Mouse (Mus musculus) left cerebral cortex, postnatal 14 days (tissue): ENCODE data around the gene Abhd15. TPM values are rescaled to one million over a fixed set of nuclear protein-coding genes. Genes with fewer than 3 reads are reported as not detected.

Source experiments
- DNase-seq, 2 experiments: peaks; one replicate each; pipeline ENCODE4 v3.0.0; 2021 to 2022; ENCODE audit warnings: low spot score in 2 of 2, mixed read lengths in 1 of 2
- intact Hi-C: fragments of 180-260 bp; cut with DNase I; formaldehyde crosslinking; loops from one replicate; pipeline ENCODE4 v1.15.1; 2025
- total RNA-seq, 2 experiments: library from RNA; stranded (reverse); gene quantifications; 2 replicates each; pipeline ENCODE4 v1.2.3; 2021

Gene Abhd15
- total RNA-seq, 2 experiments from 2014 or later: 1.6 to 1.7 TPM

DNA sequence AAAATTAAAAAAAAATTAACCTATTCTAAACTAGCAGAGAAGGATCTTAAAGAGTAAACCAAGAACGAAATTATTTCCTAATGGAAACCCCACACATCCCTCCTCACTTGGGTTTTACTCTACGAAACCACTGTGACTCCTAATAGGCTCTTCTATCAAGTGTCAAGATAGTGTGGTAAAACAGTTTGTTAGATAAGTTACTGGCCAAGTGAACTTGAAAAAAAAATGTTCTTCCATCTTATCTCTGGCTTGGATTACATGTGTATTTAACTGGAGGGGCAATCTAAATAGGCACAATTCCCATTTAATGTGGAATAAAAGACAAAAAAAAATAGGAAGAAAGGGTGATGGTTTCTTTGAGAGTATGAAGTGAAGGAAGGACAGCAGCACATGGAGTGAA, 15.9 kb downstream of the Abhd15 start:
- intact Hi-C loops: no loop called here
- DNase-seq: no peak

GRCm38 (mm10) chr11:77532202-77532846, 17.4 kb downstream of the Abhd15 start:
- intact Hi-C loops: no loop called here
- DNase-seq: no peak

- DNase-seq: no peak
- intact Hi-C loops: no loop called here
These were observed 30.3 kb downstream of the Abhd15 start for GRCm38 (mm10) chr11:77545261-77545660.

DNA sequence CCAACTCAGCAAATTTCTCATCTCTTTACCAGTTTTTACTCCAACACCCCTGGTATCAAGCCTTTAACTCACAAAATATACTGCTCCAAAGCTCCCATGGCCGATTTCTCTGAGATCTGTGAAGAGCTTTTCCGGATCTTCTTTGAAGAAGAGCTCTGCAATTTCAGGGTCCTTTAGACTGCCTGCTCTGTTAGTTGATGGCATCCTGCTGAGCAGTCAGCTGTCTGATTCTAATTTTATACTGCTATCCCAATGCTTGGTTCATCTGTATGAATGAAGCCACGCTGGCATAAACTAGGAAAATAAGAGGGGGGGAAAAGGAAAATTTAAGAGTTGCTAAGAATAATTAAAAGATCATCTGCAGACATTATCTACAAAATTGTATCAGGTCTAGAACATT, 70.3 kb downstream of the Abhd15 start:
- DNase-seq: no peak
- intact Hi-C loops: no loop called here

Other genes starting within 250 kb of the Abhd15 start
- gene Coro6, start 52.7 kb upstream of the Abhd15 start, total RNA-seq: 10 to 100 TPM; 31.3 to 32.4 TPM
- 100 to 1,000 TPM; 127 to 129 TPM for gene Ankrd13b, start 25.4 kb upstream of the Abhd15 start, total RNA-seq
- gene Git1, start 21.6 kb upstream of the Abhd15 start, total RNA-seq: 100 to 1,000 TPM; 150 to 153 TPM
- gene Trp53i13, start 859 bp downstream of the Abhd15 start, total RNA-seq: 1 to 10 TPM; 4.9 to 5.8 TPM
- not detected for gene Gm10392, start 4.1 kb downstream of the Abhd15 start, total RNA-seq
- gene Taok1, start 92.7 kb downstream of the Abhd15 start, total RNA-seq: 100 to 1,000 TPM; 106 to 109 TPM
- 10 to 100 TPM; 73.9 to 81.2 TPM for gene Nufip2, start 171.0 kb downstream of the Abhd15 start, total RNA-seq
- gene Cryba1, start 210.2 kb downstream of the Abhd15 start, total RNA-seq: not detected
- gene Myo18a, start 248.1 kb downstream of the Abhd15 start, total RNA-seq: 100 to 1,000 TPM; 151 to 169 TPM